Mouse (Mus musculus) brain, embryonic 14.5 days (tissue): ENCODE measurements around the gene Rad51b. TPM values are rescaled to one million over a fixed set of nuclear protein-coding genes. Genes with fewer than 3 reads are reported as not detected.

Experiments used
- DNase-seq: peaks from one replicate; pipeline ENCODE4 v3.0.0-alpha.2; 2011; ENCODE audit warnings: low read depth
- CTCF ChIP-seq: fragments of 200-500 bp; IDR thresholded peaks from 2 replicates; pipeline ENCODE4 v1.5.1; 2012; ENCODE audit warnings: inconsistent platforms, mild to moderate bottlenecking, moderate library complexity, borderline replicate concordance; ENCODE audit not compliant: insufficient read depth, insufficient read length; ENCODE audit errors: extremely low read depth
- POLR2A ChIP-seq: fragments of 200-500 bp; IDR thresholded peaks from 2 replicates; pipeline ENCODE4 v1.6.1; 2012; ENCODE audit warnings: mild to moderate bottlenecking, inconsistent platforms, borderline replicate concordance; ENCODE audit not compliant: poor library complexity, insufficient read depth, insufficient read length, severe bottlenecking; ENCODE audit errors: extremely low read depth
- polyA plus RNA-seq: library from polyadenylated mRNA; depleted of rRNA; stranded (reverse); fragments of >200 nt; gene quantifications from 2 replicates; pipeline ENCODE4 v1.2.3, GENCODE M21; 2012

Rad51b gene
- polyA plus RNA-seq, 1 experiment = 1.1 TPM

GRCm38 (mm10) chr12:79695832-79696434 is 398.9 kb downstream of the Rad51b start:
- DNase-seq = no peak
- TF ChIP-seq CTCF (no peak), POLR2A (no peak)

GRCm38 (mm10) chr12:79703555-79703954 is 406.5 kb downstream of the Rad51b start:
- TF ChIP-seq POLR2A (no peak), CTCF (no peak)
- no peak for DNase-seq

GRCm38 (mm10) chr12:79705501-79706266 is 408.6 kb downstream of the Rad51b start:
- TF ChIP-seq POLR2A (no peak), CTCF (no peak)
- DNase-seq = peak; percentile 63

- TF ChIP-seq POLR2A (no peak), CTCF (no peak)
- DNase-seq = peak; percentile 68
These were observed 410.7 kb downstream of the Rad51b start for GRCm38 (mm10) chr12:79707565-79708422.

GRCm38 (mm10) chr12:79708423-79708733 is 411.3 kb downstream of the Rad51b start:
- no peak for DNase-seq
- TF ChIP-seq POLR2A (no peak), CTCF (no peak)

GRCm38 (mm10) chr12:79713286-79713685 is 416.2 kb downstream of the Rad51b start:
- TF ChIP-seq CTCF (no peak), POLR2A (no peak)
- DNase-seq = peak; percentile 41

GRCm38 (mm10) chr12:79714484-79714883 is 417.4 kb downstream of the Rad51b start:
- no peak for DNase-seq
- TF ChIP-seq CTCF = no peak
- TF ChIP-seq POLR2A = no peak

- peak; percentile 83 for DNase-seq
- no peak for TF ChIP-seq CTCF
- no peak for TF ChIP-seq POLR2A
These were observed 418.6 kb downstream of the Rad51b start for GRCm38 (mm10) chr12:79715506-79716345.

GRCm38 (mm10) chr12:79719091-79719846 is 422.2 kb downstream of the Rad51b start:
- TF ChIP-seq POLR2A (no peak), CTCF (no peak)
- peak; percentile 97 for DNase-seq

- DNase-seq = no peak
- TF ChIP-seq POLR2A = no peak
- no peak for TF ChIP-seq CTCF
These were observed 422.7 kb downstream of the Rad51b start for GRCm38 (mm10) chr12:79719847-79720201.
